Mouse (Mus musculus): ENCODE results near the gene C2cd4a.

Gene C2cd4a

GRCm38 (mm10) chr9:67834535-67834934, 2.4 kb upstream of the C2cd4a start:
- no peak for DNase-seq (ENCODE audit: low spot score)

DNA sequence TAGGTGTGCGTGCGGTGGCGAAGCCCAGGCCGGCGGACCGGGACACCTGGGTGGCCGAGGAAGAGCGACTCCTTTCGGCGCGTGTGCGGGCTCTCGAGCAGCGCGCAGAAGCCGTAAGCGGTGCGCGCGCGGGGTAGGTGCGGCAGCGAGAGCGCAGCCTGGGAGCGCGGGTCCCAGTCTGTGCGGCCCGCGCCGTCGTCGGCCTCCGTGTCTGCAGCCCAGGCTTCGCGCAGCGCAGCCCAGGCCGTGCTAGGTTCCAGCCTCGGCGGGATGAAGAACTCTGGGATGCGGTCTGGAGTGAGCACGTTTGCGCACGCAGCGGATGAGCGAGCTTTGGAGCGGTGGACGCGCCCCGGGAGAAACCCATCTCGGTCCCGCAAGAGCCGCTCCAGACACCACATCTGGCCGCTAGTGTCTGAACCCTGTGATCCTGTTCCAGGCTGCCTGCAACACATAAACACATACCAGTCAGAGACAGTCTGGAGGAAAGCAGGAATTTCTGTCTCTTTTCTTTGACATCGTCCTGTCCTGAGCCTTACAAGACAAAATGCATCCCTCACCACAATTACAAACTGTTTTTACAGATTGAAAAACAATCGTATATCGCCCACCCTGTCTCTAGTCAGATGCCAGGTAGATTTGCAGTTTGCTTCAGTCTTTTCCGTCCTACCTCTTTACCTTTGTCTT, 628 bp downstream of the C2cd4a start:
- no peak for DNase-seq (ENCODE audit: low spot score)

DNA sequence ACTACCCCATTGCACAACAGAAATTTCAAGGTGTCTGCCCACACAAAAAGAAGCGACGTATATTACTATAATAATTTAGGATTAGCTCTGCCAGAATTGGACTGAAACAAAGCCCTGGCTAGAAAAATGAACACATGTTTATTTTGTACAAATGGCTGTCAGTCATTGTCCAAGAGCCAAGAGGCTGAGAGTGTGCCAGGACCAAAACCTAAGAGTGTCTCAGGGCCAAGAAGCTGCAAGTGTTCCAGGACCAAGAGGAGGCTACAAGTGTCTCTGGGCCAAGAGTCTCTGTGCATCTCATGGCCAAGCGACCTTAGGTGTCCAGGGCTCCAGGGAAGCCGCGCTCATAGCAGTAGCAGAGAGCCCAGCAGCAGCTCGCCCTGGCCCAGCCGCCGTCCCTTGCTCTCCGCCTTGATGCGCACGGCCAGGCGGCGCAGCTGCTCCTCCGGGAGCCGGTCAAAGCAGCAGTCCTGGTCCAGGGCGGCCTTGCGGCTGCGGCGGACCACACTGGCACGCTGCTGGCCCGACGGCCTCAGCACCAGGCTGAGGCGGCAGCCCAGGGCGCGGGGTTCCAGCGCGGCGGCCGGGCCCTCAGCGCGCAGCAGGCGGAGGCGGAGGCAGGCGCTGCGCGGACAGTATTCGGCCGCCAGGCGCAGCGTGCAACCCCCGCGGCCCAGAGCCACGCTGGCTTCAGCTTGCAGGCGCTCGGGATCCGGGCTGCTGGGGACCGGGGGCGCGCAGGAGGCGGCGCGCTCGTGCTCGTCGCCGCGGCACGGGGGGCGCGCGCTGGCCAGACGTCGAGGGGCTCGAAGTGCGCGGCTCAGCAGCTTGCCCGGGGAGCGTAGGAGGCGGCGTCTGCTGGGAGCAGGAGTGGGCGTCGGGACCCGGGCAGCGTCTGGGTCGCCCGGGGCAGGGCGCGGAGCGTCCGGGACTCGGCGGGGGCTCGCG, 1.4 kb downstream of the C2cd4a start:
- no peak for DNase-seq (ENCODE audit: low spot score)

DNA sequence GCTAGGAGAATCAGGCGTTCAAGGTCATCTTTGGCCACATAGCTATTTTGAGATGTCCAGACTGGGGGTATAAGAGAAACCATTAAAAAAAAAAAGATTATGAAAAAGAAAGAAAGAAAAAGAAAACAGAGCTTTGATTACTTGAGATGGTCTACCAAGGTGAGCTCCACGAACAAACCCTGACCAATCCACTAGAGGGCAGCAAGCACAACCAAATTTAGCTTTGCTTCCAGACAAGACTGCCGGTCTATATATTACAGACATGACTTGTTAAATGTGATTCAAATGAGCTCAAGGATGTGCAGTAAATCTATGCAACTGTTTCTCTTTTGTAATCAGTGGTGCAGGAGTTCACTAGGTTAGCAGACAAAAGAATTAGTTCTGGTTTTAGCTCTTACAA, 3.9 kb downstream of the C2cd4a start:
- peak; percentile 53 for DNase-seq (ENCODE audit: low spot score)

GRCm38 (mm10) chr9:67825527-67825926, 6.6 kb downstream of the C2cd4a start:
- DNase-seq (ENCODE audit: low spot score): no peak

- no peak for DNase-seq (ENCODE audit: low spot score)
Measured at GRCm38 (mm10) chr9:67823131-67823530, 9.0 kb downstream of the C2cd4a start.

DNA sequence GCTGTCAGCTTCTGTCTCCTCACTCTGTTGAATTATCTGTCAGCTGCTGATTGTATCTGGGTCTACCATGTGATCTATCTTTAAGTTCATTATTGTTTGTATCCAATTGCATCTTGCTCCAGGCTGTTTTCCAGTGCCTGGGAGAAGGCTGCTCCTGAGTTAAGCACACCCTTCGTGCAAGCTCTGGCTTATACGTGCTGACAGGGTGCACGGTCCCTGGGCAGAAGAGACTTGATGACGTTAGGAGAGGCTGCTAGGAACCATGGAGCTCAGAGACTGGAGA, 13.5 kb downstream of the C2cd4a start:
- no peak for DNase-seq (ENCODE audit: low spot score)

DNA sequence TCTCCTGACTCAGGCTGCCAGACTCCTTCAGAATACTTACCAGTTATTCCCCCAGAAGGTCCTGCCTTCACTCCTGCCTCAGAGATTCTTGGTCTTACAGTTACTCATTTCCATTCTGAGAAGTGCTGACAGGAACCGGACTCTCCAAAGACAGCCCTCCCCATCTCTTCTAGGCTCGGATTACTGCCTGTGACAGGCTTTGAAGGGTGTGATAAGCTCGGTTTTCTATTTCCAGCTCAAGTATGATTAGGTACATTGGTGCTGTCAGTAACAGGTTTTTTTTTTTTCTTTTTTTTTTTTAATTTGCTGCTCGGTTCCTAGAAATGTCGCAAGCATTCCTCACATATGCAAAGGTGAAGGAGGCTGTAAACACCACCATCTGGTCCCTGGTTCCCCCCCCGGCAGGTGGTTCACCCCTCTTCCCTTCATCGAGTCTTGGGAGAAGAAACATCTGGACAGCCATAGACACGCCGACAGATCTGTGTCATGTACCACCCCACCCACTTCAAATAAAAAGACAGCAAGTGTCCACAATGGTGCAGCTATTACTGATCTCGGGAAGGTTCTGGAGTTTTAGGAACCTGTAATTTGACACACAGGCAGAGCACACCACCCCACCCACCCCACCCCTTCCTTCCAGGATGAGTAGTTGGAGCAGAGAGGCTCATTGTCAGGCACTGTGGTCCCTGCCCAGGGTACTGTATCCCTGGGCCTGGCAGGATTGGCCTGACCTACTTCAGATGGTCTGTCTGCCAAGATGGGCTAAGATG, 14.0 kb downstream of the C2cd4a start:
- DNase-seq (ENCODE audit: low spot score): no peak

DNA sequence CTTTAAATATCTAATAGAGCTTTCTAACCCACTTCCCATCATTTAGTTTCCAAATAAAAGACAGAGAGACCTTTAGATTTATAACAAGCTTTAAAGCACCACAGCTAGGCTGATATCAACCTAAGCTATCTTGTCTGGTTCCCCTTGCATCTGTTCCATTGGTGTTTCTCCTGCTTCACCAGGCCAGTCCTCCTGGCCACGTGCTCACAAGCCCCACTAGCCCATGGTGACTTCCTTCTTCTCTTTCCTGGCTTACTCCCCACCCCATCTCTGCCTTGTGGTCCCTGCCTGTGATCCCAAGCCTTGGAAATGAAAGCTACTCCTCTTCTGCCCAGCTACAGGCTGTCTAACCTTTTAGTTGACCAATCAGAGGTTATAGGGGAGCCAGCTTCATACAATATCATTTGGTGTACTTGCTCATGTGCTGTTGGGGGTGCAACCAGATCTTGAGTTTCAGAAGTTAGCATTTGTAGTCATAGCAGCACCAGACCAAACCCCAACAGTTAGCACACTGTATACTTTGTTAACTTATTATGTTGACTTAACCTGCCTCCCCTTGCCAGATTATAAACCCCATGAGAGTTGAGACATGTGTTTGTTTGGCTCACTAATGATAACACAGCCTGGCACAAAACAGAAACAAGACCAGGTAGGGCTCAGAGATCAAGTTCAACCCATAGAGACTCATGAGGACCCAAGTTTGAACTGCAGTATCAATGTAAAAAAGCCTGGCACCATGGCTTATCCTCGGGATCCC, 15.8 kb downstream of the C2cd4a start:
- no peak for DNase-seq (ENCODE audit: low spot score)

- peak; percentile 13 for DNase-seq (ENCODE audit: low spot score)
Measured at GRCm38 (mm10) chr9:67813665-67814337, 18.3 kb downstream of the C2cd4a start.

DNA sequence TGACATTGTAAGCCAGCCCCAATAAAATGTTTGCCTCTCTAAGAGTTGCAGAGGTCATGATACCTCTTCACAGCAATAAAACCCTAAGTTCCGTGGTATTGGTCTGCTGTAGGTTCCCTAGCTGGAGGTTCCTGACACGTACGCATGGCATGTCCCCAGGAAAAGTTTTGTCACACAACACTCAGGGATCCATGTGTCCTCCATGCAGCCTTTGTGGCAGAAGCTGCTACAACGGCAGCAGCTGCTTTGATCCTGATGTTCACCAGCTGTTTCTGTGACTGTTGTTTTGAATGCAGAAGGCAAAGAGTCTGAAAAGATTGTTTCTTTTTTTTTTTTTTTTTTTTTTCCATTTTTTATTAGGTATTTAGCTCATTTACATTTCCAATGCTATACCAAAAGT, 19.0 kb downstream of the C2cd4a start:
- DNase-seq (ENCODE audit: low spot score): no peak

GRCm38 (mm10) chr9:67811116-67811515, 21.0 kb downstream of the C2cd4a start:
- DNase-seq (ENCODE audit: low spot score): no peak

- no peak for DNase-seq (ENCODE audit: low spot score)
Measured at GRCm38 (mm10) chr9:67810527-67810926, 21.6 kb downstream of the C2cd4a start.

DNA sequence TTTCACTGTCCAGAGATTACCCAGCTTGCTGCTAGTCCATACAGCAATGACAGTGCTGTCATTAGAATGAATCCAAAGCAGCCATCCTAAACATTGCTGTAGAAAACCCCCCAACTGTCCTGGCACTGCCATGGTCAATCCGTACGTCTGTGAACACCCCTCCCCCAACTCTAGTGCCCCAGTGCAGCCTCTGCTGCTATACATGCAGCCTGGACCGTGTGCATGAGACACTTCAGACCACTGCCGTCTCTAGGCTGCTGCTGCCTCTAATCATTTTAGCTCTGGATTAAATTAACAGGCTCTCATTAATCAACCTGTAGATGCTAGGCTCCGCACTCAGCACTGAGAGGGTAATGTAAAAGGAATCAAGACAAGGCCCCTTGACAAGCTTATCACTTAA, 25.1 kb downstream of the C2cd4a start:
- no peak for DNase-seq (ENCODE audit: low spot score)

DNA sequence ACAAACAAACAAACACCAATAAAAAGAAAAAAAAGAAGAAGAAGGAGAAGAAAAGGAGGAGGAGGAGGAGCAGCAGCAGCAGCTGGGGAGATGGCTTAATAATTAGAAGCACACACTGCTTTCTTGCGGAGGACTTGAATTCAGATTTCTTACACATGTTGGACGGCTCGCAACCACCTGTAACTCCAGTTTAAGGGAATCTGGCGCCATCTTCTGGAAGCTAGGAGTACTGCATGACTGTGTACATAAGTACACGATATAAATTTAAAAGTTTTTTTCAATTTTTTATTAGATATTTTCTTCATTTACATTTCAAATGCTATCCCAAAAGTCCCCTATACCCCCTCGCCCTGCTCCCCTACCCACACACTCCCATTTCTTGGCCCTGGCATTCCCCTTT, 29.9 kb downstream of the C2cd4a start:
- peak; percentile 52 for DNase-seq (ENCODE audit: low spot score)

DNA sequence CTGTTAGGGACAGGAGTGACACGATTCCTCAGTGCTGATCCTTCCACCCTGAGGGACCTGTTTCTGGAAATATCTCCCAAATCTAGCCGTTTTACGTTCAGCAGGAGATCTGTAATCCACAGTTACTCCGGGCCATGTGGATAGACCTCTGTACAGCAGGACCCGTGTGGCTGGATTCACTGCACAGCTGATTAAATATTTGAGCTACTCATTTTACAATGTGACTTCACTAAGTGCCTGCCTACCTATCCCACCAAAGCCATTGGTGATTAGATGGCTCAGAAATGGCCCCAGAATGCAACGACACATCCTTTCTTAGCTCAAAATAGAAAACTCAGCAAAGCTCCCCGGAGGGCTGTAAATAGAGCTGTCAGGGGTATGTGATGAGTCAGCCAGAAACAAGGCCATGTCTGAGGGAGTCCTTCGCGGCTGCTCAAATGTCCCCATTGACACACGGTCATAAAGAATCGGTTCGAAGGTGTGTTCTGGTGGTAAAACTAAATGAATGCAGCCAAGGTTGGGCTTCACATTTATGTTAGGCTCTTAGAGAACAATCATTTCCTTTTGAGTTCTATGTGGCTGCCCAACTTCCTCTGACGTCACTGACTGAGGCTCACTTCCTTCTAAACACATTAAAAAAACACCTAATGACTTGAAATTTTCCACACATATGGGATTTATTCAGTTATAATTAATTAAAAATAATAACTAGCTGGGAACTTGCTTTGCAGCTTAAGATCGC, 32.9 kb downstream of the C2cd4a start:
- DNase-seq (ENCODE audit: low spot score): no peak

- no peak for DNase-seq (ENCODE audit: low spot score)
Measured at GRCm38 (mm10) chr9:67795205-67795675, 36.9 kb downstream of the C2cd4a start.

DNA sequence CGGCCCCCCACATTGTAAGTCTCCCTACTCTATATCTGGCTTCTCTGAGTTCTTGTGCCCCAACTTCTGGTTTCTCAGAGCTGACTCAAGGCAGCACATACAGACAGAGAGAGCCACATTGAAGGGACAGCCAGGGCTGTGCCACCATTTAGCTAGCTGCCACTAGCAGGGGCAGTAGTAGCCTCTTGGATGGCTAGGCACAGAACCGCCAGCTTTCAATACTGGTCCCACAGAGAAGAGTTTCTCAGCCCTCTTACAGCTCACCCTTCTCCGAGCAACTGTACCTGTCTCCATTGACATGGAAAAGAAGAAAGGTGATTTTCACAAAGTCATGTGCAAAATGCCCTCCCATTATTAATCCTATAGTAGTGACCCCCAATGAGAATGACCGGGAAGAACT, 37.5 kb downstream of the C2cd4a start:
- DNase-seq (ENCODE audit: low spot score): no peak

- no peak for DNase-seq (ENCODE audit: low spot score)
Measured at GRCm38 (mm10) chr9:67794216-67794615, 37.9 kb downstream of the C2cd4a start.

- DNase-seq (ENCODE audit: low spot score): no peak
Measured at GRCm38 (mm10) chr9:67793501-67793900, 38.6 kb downstream of the C2cd4a start.

DNA sequence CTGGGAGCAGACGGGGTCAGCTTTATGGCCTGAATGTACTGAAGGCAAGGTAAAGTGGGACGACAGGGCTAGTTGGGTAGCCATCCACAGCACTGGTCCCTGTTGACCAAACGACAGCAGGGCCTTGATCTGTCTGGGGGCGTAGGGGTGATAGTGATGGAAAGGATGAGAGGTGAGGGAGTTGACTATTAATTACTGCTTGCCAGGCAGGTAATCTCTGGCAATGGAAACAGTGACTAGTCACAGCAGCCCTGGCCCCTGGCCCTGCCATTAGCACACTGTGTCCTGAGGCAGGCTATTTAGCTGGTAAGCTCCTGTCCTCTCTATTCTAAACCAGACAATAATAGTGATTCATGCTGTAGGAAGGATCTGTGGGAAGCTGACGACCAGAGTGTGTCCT, 39.7 kb downstream of the C2cd4a start:
- no peak for DNase-seq (ENCODE audit: low spot score)

Data from urinary bladder, postnatal 25 days (tissue).